In the genomic region with DNA sequence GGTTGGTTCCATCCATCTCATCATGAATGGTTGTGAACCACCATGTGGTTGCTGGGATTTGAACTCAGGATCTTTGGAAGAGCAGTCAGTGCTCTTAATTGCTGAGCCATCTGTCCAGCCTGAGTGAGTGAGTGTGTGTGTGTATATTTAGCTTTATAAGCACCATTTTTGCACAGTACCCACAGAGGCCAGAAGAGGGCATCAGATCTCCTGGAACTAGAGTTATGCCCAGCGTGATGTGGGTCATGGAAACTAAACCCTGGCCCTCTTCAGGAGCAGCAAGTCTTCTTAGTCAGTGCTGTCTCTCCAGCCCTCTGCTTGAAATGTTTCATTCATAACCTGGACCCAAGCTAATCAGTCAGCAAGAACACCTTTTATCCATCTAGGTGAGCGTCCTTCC, we compare ENCODE assay signal across 18 mouse cellular contexts. TPM values are rescaled to one million over a fixed set of nuclear protein-coding genes. Genes with fewer than 3 reads are reported as not detected.
DNase-seq lines count a peak whose midpoint lies in the region; ATAC-seq and TF ChIP-seq lines count a peak whose summit lies in the region.
"Had no signal": no experiment of that assay in that cellular context is flagged by ENCODE, and none has a peak within 500 bp of the region (broad histone marks: within the 10 kb centered on the region; RNA-seq: fewer than 3 reads in every experiment).

No protein-coding gene starts in this region.

- no peaks in the 10 kb centered on the region for H3K9me3 ChIP-seq in hindbrain, postnatal 0 days (ENCODE audit: low read length)
- peaks cover 5% of the 10 kb centered on the region; the same call in 1 of the 2 replicates for H3K9me3 ChIP-seq in hindbrain, embryonic 12.5 days (replicated peaks)
- no peaks in the 10 kb centered on the region for H3K9me3 ChIP-seq in lung, postnatal 0 days (ENCODE audit: low read length)
- H3K9me3 ChIP-seq in MEL (replicated peaks; ENCODE audit: insufficient read depth, low read length), result no peaks in the 10 kb centered on the region
- H3K9me3 ChIP-seq in stomach, postnatal 0 days (ENCODE audit: control insufficient read depth, low read length), result no peaks in the 10 kb centered on the region
- H3K9me3 ChIP-seq: embryonic facial prominence, embryonic 13.5 days; limb, embryonic 13.5 days had no signal

- TF ChIP-seq CTCF in hindbrain, postnatal 0 days (IDR thresholded peaks at IDR 0.05; ENCODE audit: low read depth), result 0 out of 2 replicates have a peak, but pooled peaks have one; percentile 27
- TF ChIP-seq CTCF in lung, postnatal 0 days (IDR thresholded peaks at IDR 0.05), result peak; percentile 20; the same call in 1 of the 2 replicates
- peak in 2 of 3 experiments; percentile 28 to 42; a peak in 4 of 6 replicates for TF ChIP-seq CTCF in MEL (IDR thresholded peaks at IDR 0.05 in 2 of 3, conservative IDR thresholded peaks at IDR 0.05 in 1 of 3; ENCODE audit: control insufficient read depth in 1 of 3, insufficient read depth in 1 of 3, low read depth in 2 of 3, low read length in 3 of 3, poor library complexity in 1 of 3, severe bottlenecking in 1 of 3)
- TF ChIP-seq CTCF in stomach, postnatal 0 days (IDR thresholded peaks at IDR 0.05; ENCODE audit: low read depth), result peak; percentile 23; the same call in 1 of the 2 replicates

- peaks cover 7% of the 10 kb centered on the region; the same call in 1 of the 2 replicates for H3K36me3 ChIP-seq in hindbrain, postnatal 0 days (ENCODE audit: insufficient read depth, low read length)
- peaks cover 66% of the 10 kb centered on the region for H3K36me3 ChIP-seq in hindbrain, embryonic 12.5 days
- no peaks in the 10 kb centered on the region for H3K36me3 ChIP-seq in lung, postnatal 0 days (ENCODE audit: insufficient read depth, low read length)
- H3K36me3 ChIP-seq in MEL (ENCODE audit: control insufficient read depth in 1 of 2, insufficient read depth in 2 of 2, low read length in 2 of 2), result no peaks in the 10 kb centered on the region
- no peaks in the 10 kb centered on the region; the same call in 1 of the 2 replicates for H3K36me3 ChIP-seq in stomach, postnatal 0 days (ENCODE audit: control insufficient read depth, insufficient read depth, low read length)

- H3K4me3 ChIP-seq in hindbrain, postnatal 0 days (ENCODE audit: low read length), result no peak overlapping the region
- no peak overlapping the region for H3K4me3 ChIP-seq in hindbrain, embryonic 12.5 days
- H3K4me3 ChIP-seq in lung, postnatal 0 days (ENCODE audit: low read depth, low read length), result no peak overlapping the region
- H3K4me3 ChIP-seq in MEL (ENCODE audit: control insufficient read depth in 1 of 2, insufficient read depth in 1 of 2, low read depth in 2 of 2, low read length in 2 of 2), result no peak overlapping the region
- H3K4me3 ChIP-seq in stomach, postnatal 0 days (ENCODE audit: low read depth, low read length), result no peak overlapping the region
- H3K4me3 ChIP-seq: embryonic facial prominence, embryonic 13.5 days; hindbrain, embryonic 10.5 days; limb, embryonic 13.5 days had no signal

- DNase-seq in hindbrain, postnatal 0 days (ENCODE audit: low spot score), result no peak
- no peak for DNase-seq in lung, postnatal 0 days (ENCODE audit: low spot score)
- no peak for DNase-seq in lung, postnatal 14 days
- peak; percentile 41 for DNase-seq in MEL (ENCODE audit: low read depth, low spot score)
- DNase-seq in stomach, postnatal 0 days (ENCODE audit: low spot score), result no peak
- no peak for DNase-seq in testis, postnatal 10 days (ENCODE audit: low spot score)
- DNase-seq: adrenal gland, postnatal 25 days; cerebellum, adult 2 months; heart, adult 18-20 months; lung, adult 2 months; midbrain, embryonic 14.5 days had no signal

- no peak for TF ChIP-seq EP300 in lung, postnatal 0 days (IDR thresholded peaks at IDR 0.05)
- no peak for TF ChIP-seq EP300 in MEL (IDR thresholded peaks at IDR 0.05; ENCODE audit: low read depth in 1 of 2, low read length in 2 of 2)
- no peak for TF ChIP-seq EP300 in stomach, postnatal 0 days (optimal IDR thresholded peaks at IDR 0.05)

- TF ChIP-seq POLR2A in MEL (IDR thresholded peaks at IDR 0.05; ENCODE audit: control insufficient read depth in 1 of 2, insufficient read depth in 1 of 2, low read depth in 1 of 2, low read length in 2 of 2, poor library complexity in 1 of 2), result no peak

- ATAC-seq in hindbrain, postnatal 0 days, result no peak
- ATAC-seq in hindbrain, embryonic 12.5 days (ENCODE audit: low FRiP score), result no peak
- ATAC-seq in lung, postnatal 0 days, result no peak
- no peak for ATAC-seq in stomach, postnatal 0 days (ENCODE audit: low FRiP score, low TSS enrichment)
- no peak for ATAC-seq in cerebellum, adult (ENCODE audit: insufficient number of reproducible peaks, low FRiP score, low TSS enrichment)
- ATAC-seq: activated CD4-positive, CD25-positive, alpha-beta regulatory T cell, adult 4 months had no signal

- H3K4me1 ChIP-seq in hindbrain, postnatal 0 days (ENCODE audit: insufficient read depth, low read length), result no peaks in the 10 kb centered on the region
- H3K4me1 ChIP-seq in hindbrain, embryonic 12.5 days, result peaks cover 8% of the 10 kb centered on the region; the same call in 1 of the 2 replicates
- H3K4me1 ChIP-seq in lung, postnatal 0 days (ENCODE audit: insufficient read depth, low read depth, low read length), result no peaks in the 10 kb centered on the region
- H3K4me1 ChIP-seq in MEL (ENCODE audit: control insufficient read depth in 1 of 2, insufficient read depth in 2 of 2, low read length in 2 of 2), result 0 out of 4 replicates have a peak, but pooled peaks cover 0 to 3% of the 10 kb centered on the region in 2 experiments
- H3K4me1 ChIP-seq in stomach, postnatal 0 days (replicated peaks; ENCODE audit: control insufficient read depth, insufficient read depth), result no peaks in the 10 kb centered on the region

- no peak overlapping the region for H3K4me2 ChIP-seq in hindbrain, postnatal 0 days (ENCODE audit: low read depth, low read length)
- H3K4me2 ChIP-seq in hindbrain, embryonic 12.5 days (replicated peaks), result no peak overlapping the region
- no peak overlapping the region for H3K4me2 ChIP-seq in lung, postnatal 0 days (replicated peaks; ENCODE audit: low read depth, low read length)
- no peak overlapping the region for H3K4me2 ChIP-seq in stomach, postnatal 0 days (replicated peaks; ENCODE audit: low read depth)
- H3K4me2 ChIP-seq: embryonic facial prominence, embryonic 13.5 days; limb, embryonic 13.5 days had no signal

- no peak overlapping the region for H3K9ac ChIP-seq in hindbrain, postnatal 0 days (replicated peaks; ENCODE audit: low read length)
- no peak overlapping the region for H3K9ac ChIP-seq in hindbrain, embryonic 12.5 days
- no peak overlapping the region for H3K9ac ChIP-seq in lung, postnatal 0 days (replicated peaks; ENCODE audit: low read depth)
- no peak overlapping the region for H3K9ac ChIP-seq in MEL (ENCODE audit: control insufficient read depth, low read depth, low read length, poor library complexity, severe bottlenecking)
- H3K9ac ChIP-seq in stomach, postnatal 0 days (ENCODE audit: low read length), result no peak overlapping the region
- H3K9ac ChIP-seq: embryonic facial prominence, embryonic 13.5 days; limb, embryonic 13.5 days had no signal

- peak; percentile 14; the same call in 1 of the 2 replicates for TF ChIP-seq RAD21 in MEL (IDR thresholded peaks at IDR 0.05; ENCODE audit: low read depth, low read length)

- no peaks in the 10 kb centered on the region for H3K79me2 ChIP-seq in MEL (ENCODE audit: control insufficient read depth, insufficient read depth, low read length, poor library complexity)

- H3K27me3 ChIP-seq in hindbrain, postnatal 0 days (ENCODE audit: insufficient read depth, low read length), result no peaks in the 10 kb centered on the region
- H3K27me3 ChIP-seq in hindbrain, embryonic 12.5 days, result no peaks in the 10 kb centered on the region
- H3K27me3 ChIP-seq in lung, postnatal 0 days (replicated peaks; ENCODE audit: insufficient read depth, low read length), result no peaks in the 10 kb centered on the region
- no peaks in the 10 kb centered on the region for H3K27me3 ChIP-seq in MEL (ENCODE audit: control insufficient read depth in 1 of 2, insufficient read depth in 2 of 2, low read length in 2 of 2)
- no peaks in the 10 kb centered on the region for H3K27me3 ChIP-seq in stomach, postnatal 0 days (ENCODE audit: control insufficient read depth, insufficient read depth, low read length)
- H3K27me3 ChIP-seq: embryonic facial prominence, embryonic 13.5 days; limb, embryonic 13.5 days had no signal

- 95% methylated on average over 2 of the region's 2 CpGs for WGBS in hindbrain, postnatal 0 days
- 92% methylated on average over 2 of the region's 2 CpGs for WGBS in hindbrain, embryonic 12.5 days
- 97% methylated on average over 2 of the region's 2 CpGs for WGBS in lung, postnatal 0 days
- WGBS in stomach, postnatal 0 days, result 94% methylated on average over 2 of the region's 2 CpGs

- H3K27ac ChIP-seq in hindbrain, postnatal 0 days, result no peak overlapping the region
- no peak overlapping the region for H3K27ac ChIP-seq in hindbrain, embryonic 12.5 days
- H3K27ac ChIP-seq in lung, postnatal 0 days (ENCODE audit: low read length), result no peak overlapping the region
- H3K27ac ChIP-seq in MEL (ENCODE audit: control insufficient read depth, low read depth, low read length), result no peak overlapping the region
- H3K27ac ChIP-seq in stomach, postnatal 0 days (replicated peaks), result no peak overlapping the region
- H3K27ac ChIP-seq: embryonic facial prominence, embryonic 13.5 days; hindbrain, embryonic 10.5 days; limb, embryonic 13.5 days had no signal

RNA-seq across cellular contexts. Expression of gene Ypel1, which starts 6.8 kb away (rescaled TPM):
- 39.8 and 41.9 TPM in 2 replicates for total RNA-seq in hindbrain, postnatal 0 days (2014; rRNA removed)
- polyA plus RNA-seq in hindbrain, postnatal 0 days (2015; fragmentation: Nextera tagmentation; extraction: Ambion mirVana), result 66.3 and 66.8 TPM in 2 replicates
- 96.2 and 105 TPM in 2 replicates for polyA plus RNA-seq in hindbrain, embryonic 12.5 days (2016; fragmentation: Nextera tagmentation; extraction: Ambion mirVana)
- polyA plus RNA-seq in lung, postnatal 0 days (2015; fragmentation: Nextera tagmentation; extraction: Ambion mirVana), result 10.6 and 15.1 TPM in 2 replicates
- 0.42 and 0.46 TPM in 2 replicates for total RNA-seq in MEL (2012; rRNA removed)
- polyA plus RNA-seq in MEL (2012; ENCODE audit: insufficient read depth in 1 of 2, insufficient read length in 2 of 2, low read depth in 1 of 2, low replicate concordance in 2 of 2, missing spikeins in 1 of 2), result 1 to 10 TPM in 1 of 2 experiments, not detected in 1; 1.1 TPM
- 5.9 and 6.2 TPM in 2 replicates for polyA plus RNA-seq in stomach, postnatal 0 days (2015; fragmentation: Nextera tagmentation; extraction: Ambion mirVana)

RNA-seq across cellular contexts. Expression of gene Ppil2, which starts 34.8 kb away (rescaled TPM):
- total RNA-seq in hindbrain, postnatal 0 days (2014; rRNA removed), result 93.7 and 98.4 TPM in 2 replicates
- polyA plus RNA-seq in hindbrain, postnatal 0 days (2015; fragmentation: Nextera tagmentation; extraction: Ambion mirVana), result 102 and 106 TPM in 2 replicates
- 154 and 157 TPM in 2 replicates for polyA plus RNA-seq in hindbrain, embryonic 12.5 days (2016; fragmentation: Nextera tagmentation; extraction: Ambion mirVana)
- polyA plus RNA-seq in lung, postnatal 0 days (2015; fragmentation: Nextera tagmentation; extraction: Ambion mirVana), result 82.2 and 91.4 TPM in 2 replicates
- total RNA-seq in MEL (2012; rRNA removed), result 62.1 and 62.9 TPM in 2 replicates
- 10 to 100 TPM in 1 of 2 experiments, not detected in 1; 81.2 TPM for polyA plus RNA-seq in MEL (2012; ENCODE audit: insufficient read depth in 1 of 2, insufficient read length in 2 of 2, low read depth in 1 of 2, low replicate concordance in 2 of 2, missing spikeins in 1 of 2)
- 61.5 and 72.4 TPM in 2 replicates for polyA plus RNA-seq in stomach, postnatal 0 days (2015; fragmentation: Nextera tagmentation; extraction: Ambion mirVana)

RNA-seq across cellular contexts. Expression of gene 2610318N02Rik, which starts 48.7 kb away (rescaled TPM):
- 4.2 and 6.8 TPM in 2 replicates for total RNA-seq in hindbrain, postnatal 0 days (2014; rRNA removed)
- polyA plus RNA-seq in hindbrain, postnatal 0 days (2015; fragmentation: Nextera tagmentation; extraction: Ambion mirVana), result 8.2 and 9.5 TPM in 2 replicates
- polyA plus RNA-seq in hindbrain, embryonic 12.5 days (2016; fragmentation: Nextera tagmentation; extraction: Ambion mirVana), result 55.0 and 60.0 TPM in 2 replicates
- polyA plus RNA-seq in lung, postnatal 0 days (2015; fragmentation: Nextera tagmentation; extraction: Ambion mirVana), result 0.90 and 1.3 TPM in 2 replicates
- 22.6 and 23.8 TPM in 2 replicates for total RNA-seq in MEL (2012; rRNA removed)
- polyA plus RNA-seq in MEL (2012; ENCODE audit: insufficient read depth in 1 of 2, insufficient read length in 2 of 2, low read depth in 1 of 2, low replicate concordance in 2 of 2, missing spikeins in 1 of 2), result 10 to 100 TPM in 1 of 2 experiments, not detected in 1; 80.6 TPM
- polyA plus RNA-seq in stomach, postnatal 0 days (2015; fragmentation: Nextera tagmentation; extraction: Ambion mirVana), result 3.5 and 4.4 TPM in 2 replicates
- total RNA-seq: gastrocnemius, adult 8-10 months; heart, adult 18-20 months had no signal

RNA-seq across cellular contexts. Expression of gene Sdf2l1, which starts 55.9 kb away (rescaled TPM):
- total RNA-seq in hindbrain, postnatal 0 days (2014; rRNA removed), result 15.3 and 20.9 TPM in 2 replicates
- polyA plus RNA-seq in hindbrain, postnatal 0 days (2015; fragmentation: Nextera tagmentation; extraction: Ambion mirVana), result 18.4 and 19.7 TPM in 2 replicates
- polyA plus RNA-seq in hindbrain, embryonic 12.5 days (2016; fragmentation: Nextera tagmentation; extraction: Ambion mirVana), result 57.6 and 67.0 TPM in 2 replicates
- 20.6 and 34.6 TPM in 2 replicates for polyA plus RNA-seq in lung, postnatal 0 days (2015; fragmentation: Nextera tagmentation; extraction: Ambion mirVana)
- 246 and 263 TPM in 2 replicates for total RNA-seq in MEL (2012; rRNA removed)
- polyA plus RNA-seq in MEL (2012; ENCODE audit: insufficient read depth in 1 of 2, insufficient read length in 2 of 2, low read depth in 1 of 2, low replicate concordance in 2 of 2, missing spikeins in 1 of 2), result 100 to 1,000 TPM in 1 of 2 experiments, not detected in 1; 249 TPM
- 170 and 176 TPM in 2 replicates for polyA plus RNA-seq in stomach, postnatal 0 days (2015; fragmentation: Nextera tagmentation; extraction: Ambion mirVana)
